1 mouse cellular context compared by ENCODE assay signal in the genomic region with DNA sequence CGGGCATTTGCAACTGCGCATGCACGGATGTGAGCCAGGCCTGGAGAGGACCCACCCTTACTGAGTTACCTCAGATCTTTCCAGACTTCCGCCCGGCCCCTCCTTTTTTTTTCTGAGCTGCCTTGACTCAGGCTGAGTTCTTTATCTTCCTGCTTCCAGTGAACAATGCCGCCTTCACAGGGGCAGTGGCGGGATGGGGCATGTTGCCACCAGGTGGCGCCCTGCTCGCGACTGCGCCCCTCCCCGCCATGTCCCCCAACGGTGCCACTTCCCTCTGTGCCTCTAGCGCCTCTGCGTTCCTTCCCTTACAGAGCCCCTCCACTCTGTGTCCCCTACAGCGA.
A peak's percentile ranks its signal among the peaks of the same experiment; 100 is the strongest.
TF ChIP-seq lines count a peak whose summit lies in the region.

No protein-coding gene starts in this region.

TF ChIP-seq in myocyte, 11 proteins besides CTCF, POLR2A, EP300 and RAD21 (continued from another document):
- no peak for TF ChIP-seq TCF12 (IDR thresholded peaks at IDR 0.05; ENCODE audit: insufficient read depth, poor library complexity, severe bottlenecking)
- no peak for TF ChIP-seq TCF3 (IDR thresholded peaks at IDR 0.05; ENCODE audit: insufficient read length, low read depth)
- no peak for TF ChIP-seq SRF (IDR thresholded peaks at IDR 0.05; ENCODE audit: control insufficient read depth, insufficient read length, low read depth)
- TF ChIP-seq MAX (IDR thresholded peaks at IDR 0.05; ENCODE audit: low read depth), result no peak
- TF ChIP-seq MYOG (IDR thresholded peaks at IDR 0.05; ENCODE audit: control insufficient read depth in 1 of 3, insufficient read depth in 1 of 3, insufficient read length in 2 of 3, low read depth in 2 of 3), result peak in 1 of 3 experiments; percentile 18
- no peak for TF ChIP-seq CEBPB (IDR thresholded peaks at IDR 0.05; ENCODE audit: insufficient read depth, poor library complexity, severe bottlenecking)
- peak in 1 of 3 experiments; percentile 31 for TF ChIP-seq MYOD1 (IDR thresholded peaks at IDR 0.05; ENCODE audit: control insufficient read depth in 1 of 3, insufficient read length in 2 of 3, low read depth in 2 of 3)
